Mouse (Mus musculus): ENCODE results near the gene Ube2v1.
A peak's percentile ranks its signal among the peaks of the same experiment; 100 is the strongest.
"Not testable (repeated sequence)": the region's sequence is repeated elsewhere in the genome, so short reads cannot be mapped to it uniquely, and the experiment has no call there.

The Ube2v1 gene

GRCm38 (mm10) chr2:167622352-167622751 is 9.5 kb downstream of the Ube2v1 start:
- DNase-seq (ENCODE audit: low read depth), result no peak

- DNase-seq (ENCODE audit: low read depth), result no peak
Observed at GRCm38 (mm10) chr2:167621255-167622087, 10.4 kb downstream of the Ube2v1 start.

DNA sequence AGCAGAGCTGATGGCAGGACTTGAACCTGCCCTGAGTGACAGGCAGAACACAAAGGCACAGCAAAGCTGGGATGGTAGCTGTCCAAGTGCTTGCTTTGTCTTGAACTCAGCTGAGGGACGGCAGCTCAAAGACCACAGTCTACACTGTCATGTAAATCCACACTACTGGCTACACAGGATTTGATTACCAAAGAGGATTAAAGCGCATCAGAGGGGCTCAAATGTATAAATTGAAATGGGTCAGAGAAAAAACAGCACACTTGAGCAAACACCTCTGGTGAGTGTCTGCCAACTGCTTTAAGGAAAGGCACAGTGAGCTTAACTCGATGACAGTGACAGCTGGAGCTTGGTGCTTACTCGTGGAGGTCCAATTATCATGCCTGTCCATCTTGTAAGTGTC is 14.4 kb downstream of the Ube2v1 start:
- no peak for DNase-seq (ENCODE audit: low read depth)

- DNase-seq (ENCODE audit: low read depth), result no peak
Observed at GRCm38 (mm10) chr2:167617034-167617433, 14.9 kb downstream of the Ube2v1 start.

GRCm38 (mm10) chr2:167613335-167613734 is 18.6 kb downstream of the Ube2v1 start:
- not testable (repeated sequence) for DNase-seq (ENCODE audit: low read depth)

GRCm38 (mm10) chr2:167612122-167612521 is 19.8 kb downstream of the Ube2v1 start:
- no peak for DNase-seq (ENCODE audit: low read depth)

- no peak for DNase-seq (ENCODE audit: low read depth)
Observed at GRCm38 (mm10) chr2:167611287-167611686, 20.6 kb downstream of the Ube2v1 start.

DNA sequence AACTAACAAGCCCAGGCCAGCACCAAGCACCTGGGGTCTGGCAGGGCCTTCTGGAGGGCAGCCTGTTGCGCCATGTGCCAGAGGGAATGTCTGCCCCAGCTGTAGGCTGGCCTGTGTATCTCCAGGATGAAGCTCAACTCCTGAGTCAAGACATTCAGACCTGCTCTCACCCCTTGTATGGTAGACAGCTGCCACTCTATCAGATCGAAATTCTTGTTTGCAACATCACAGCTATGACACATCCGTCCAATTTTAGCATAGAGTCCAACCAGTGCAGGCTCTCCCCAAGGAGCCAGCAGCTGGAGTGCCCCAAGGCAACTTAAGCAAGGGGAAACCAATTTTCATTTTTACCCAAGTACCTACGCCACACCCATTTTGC is 25.2 kb downstream of the Ube2v1 start:
- peak; percentile 41 for DNase-seq (ENCODE audit: low read depth)

- DNase-seq (ENCODE audit: low read depth), result no peak
Observed at GRCm38 (mm10) chr2:167605817-167606744, 25.8 kb downstream of the Ube2v1 start.

GRCm38 (mm10) chr2:167605178-167605794 is 26.6 kb downstream of the Ube2v1 start:
- DNase-seq (ENCODE audit: low read depth), result peak; percentile 81

DNA sequence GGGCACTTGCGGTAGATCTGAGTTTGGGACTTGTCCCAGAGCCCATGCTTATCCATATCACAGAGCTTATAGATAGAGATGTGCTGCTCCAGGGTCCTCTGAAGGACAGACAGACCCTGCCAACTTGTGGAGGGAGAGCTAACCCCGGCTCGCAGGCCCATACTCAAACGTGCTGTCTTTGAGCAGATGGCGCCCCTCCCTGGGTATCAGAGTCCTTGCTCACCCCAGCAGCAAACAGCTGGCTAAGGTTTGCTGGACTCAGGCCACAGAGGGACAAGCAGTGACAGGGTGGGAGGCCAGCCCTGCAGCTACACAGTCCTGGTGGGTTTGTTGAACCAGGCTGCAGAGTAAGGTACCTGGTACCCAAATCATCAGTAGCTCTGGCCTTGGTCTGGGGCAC is 28.9 kb downstream of the Ube2v1 start:
- no peak for DNase-seq (ENCODE audit: low read depth)

DNA sequence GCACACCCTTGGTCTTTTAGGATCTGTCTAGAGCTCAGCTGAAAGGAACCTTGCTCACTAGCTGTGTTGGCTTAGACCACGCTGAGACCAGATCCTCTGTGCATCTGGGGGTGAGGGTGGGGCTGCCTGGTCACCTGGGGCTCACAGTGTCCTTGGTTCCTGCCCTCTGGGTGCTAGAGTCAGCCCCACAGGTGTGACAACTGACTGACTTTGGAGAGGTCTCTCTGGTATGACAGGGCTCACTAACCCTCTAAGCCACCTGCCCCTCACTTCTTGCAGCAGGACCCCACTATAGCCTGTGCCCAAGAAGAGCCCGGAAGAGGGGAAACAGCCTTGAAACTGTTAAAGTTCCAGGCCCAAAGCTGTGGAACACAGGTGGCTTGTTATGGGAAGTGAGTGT is 29.5 kb downstream of the Ube2v1 start:
- DNase-seq (ENCODE audit: low read depth), result no peak

DNA sequence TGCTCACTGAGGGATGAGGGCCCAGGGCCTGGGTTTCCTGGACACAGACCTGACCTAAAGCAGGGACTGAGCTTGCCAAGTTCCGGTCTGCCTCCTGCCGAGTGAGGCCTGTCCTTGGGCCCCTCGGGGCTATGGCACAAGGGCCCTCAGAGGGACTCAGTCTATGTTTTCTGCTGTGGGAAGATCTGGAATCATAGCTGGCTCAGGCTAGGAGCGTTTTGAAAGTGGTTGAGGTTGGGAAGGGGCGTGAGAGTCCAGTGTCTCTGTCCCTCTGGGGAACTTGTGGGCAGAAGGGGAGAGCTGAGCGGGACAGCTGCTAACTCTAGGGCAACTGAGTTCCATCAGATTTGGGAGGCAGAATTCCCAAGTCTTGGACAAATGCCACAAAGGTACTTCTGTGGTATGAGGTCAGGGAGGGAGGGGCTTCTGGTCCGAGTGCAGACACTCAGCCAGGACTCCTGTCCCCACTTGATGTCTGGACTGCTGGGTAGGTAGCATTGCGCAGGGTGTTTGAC is 31.4 kb downstream of the Ube2v1 start:
- no peak for DNase-seq (ENCODE audit: low read depth)

DNA sequence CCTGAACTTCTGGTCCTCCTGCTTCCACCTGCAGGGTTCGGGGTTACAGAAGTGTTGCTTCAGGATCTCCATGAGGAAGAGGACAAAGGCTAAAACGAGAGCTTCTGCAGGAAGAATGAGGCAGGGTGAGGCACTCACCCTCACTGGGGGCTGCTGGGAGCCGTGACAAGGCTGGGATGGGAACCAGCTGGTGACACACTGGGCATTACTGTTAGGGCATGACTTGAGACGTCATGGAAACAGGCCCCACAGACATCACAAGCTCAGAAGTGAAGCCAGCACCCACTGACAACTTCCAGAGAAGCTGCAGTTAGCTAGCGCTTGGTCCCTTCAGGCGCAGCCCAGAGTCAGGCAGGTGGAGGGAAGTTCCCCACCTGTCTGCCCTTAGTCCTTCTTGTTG is 32.0 kb downstream of the Ube2v1 start:
- no peak for DNase-seq (ENCODE audit: low read depth)

DNA sequence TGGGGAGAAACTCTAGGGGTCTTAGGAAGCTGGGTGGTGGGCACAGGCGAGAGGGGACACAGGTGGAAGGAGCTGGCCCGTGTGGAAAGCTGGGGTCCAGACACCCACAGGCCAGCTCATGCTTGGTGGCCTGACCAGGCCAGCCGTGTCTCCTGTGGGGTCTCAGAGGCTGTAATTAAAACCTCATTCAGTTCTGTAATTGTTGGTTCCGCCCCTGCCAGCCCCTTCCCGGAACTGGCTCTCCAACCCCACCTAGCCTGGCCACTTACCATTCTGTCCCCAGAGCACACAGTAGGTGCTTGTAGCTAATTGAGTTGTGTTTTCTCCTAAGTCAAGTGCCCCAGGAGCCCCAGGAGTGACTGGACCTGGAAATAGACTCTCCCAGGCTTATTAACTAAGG is 32.7 kb downstream of the Ube2v1 start:
- DNase-seq (ENCODE audit: low read depth), result no peak

GRCm38 (mm10) chr2:167597492-167598186 is 34.3 kb downstream of the Ube2v1 start:
- no peak for DNase-seq (ENCODE audit: low read depth)

DNA sequence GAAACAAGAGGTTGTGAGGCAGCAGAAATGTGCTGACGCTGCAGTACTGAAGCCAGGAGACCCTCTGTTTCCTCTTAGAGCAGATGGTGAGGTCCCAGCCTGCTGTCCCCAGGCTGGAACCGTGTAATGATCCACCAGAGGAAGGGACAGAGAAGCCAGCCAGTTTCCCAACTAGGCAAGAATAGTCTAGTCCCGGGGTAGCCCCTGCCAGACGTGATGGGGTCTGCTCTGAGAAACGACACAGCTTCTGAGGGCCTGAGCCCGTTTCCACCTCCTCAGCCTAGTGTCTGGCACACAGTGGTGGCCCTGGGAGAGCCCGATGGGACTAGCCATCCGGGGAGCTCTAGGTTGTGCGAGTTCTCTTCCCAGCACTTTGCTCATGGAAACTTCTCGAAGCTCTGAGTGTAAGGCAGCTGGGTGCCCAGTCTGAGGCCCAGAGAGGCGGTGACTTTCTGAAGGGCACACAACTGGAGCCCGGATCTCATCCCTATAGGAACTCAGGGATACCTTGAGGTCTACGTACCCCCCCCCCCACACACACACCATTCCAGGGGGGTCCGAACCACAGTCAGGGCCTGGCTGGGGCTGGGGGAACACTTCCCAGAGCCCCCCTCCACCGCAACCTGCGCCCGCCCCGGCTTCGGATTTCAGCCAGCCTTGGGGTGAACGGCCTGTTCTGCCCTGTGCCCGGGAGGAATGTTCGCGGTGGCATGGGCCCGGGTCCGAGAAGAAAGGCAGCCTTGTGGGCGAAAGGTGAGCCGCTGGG is 35.0 kb downstream of the Ube2v1 start:
- DNase-seq (ENCODE audit: low read depth), result no peak

- no peak for DNase-seq (ENCODE audit: low read depth)
Observed at GRCm38 (mm10) chr2:167596262-167596661, 35.6 kb downstream of the Ube2v1 start.

DNA sequence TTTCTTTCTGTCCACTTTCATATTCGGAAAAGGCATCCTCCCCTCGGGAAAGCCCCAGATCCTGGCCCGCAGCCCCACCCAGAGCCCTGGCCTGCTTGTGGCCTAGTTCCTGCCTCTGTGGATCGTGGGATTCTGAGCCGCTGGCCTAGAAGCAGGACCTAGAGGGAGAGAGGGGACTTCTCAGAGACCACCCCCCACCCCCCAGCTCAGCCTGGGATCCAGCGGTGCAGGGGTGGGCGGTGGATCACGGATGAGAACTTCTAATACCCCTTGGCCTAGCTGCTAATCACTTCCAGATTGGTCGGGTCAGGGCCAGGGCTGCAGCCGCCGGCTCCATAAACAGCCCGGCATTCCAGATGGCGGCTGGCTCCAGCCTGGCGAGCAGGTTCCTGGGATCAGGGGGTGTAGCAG is 36.1 kb downstream of the Ube2v1 start:
- DNase-seq (ENCODE audit: low read depth), result no peak

- DNase-seq (ENCODE audit: low read depth), result no peak
Observed at GRCm38 (mm10) chr2:167594444-167594934, 37.4 kb downstream of the Ube2v1 start.
